Mouse (Mus musculus) lung, postnatal 0 days (tissue): ENCODE results near the gene Podn.

Source experiments
- CTCF ChIP-seq: IDR thresholded peaks from 2 replicates; pipeline ENCODE4 v1.5.1; 2016; ENCODE audit warnings: antibody characterized with exemption, mild to moderate bottlenecking
- EP300 ChIP-seq: IDR thresholded peaks from 2 replicates; pipeline ENCODE4 v1.6.1; 2016; ENCODE audit warnings: antibody characterized with exemption, mild to moderate bottlenecking, control low read depth

GRCm38 (mm10) chr4:108068081-108068480, 28.2 kb downstream of the Podn start:
- no peak for TF ChIP-seq CTCF
- TF ChIP-seq EP300: no peak
